Mouse (Mus musculus) bone marrow macrophage, adult 2 months (primary cell): ENCODE results near the gene Vwa7.

Experiments used
- CTCF ChIP-seq: IDR thresholded peaks from 2 replicates; pipeline ENCODE4 v1.5.1; 2012; ENCODE audit warnings: low read depth, mild to moderate bottlenecking, low read length, moderate library complexity
- POLR2A ChIP-seq: IDR thresholded peaks from 2 replicates; pipeline ENCODE4 v1.6.1; 2012; ENCODE audit warnings: mild to moderate bottlenecking, low read depth, low read length, borderline replicate concordance

DNA sequence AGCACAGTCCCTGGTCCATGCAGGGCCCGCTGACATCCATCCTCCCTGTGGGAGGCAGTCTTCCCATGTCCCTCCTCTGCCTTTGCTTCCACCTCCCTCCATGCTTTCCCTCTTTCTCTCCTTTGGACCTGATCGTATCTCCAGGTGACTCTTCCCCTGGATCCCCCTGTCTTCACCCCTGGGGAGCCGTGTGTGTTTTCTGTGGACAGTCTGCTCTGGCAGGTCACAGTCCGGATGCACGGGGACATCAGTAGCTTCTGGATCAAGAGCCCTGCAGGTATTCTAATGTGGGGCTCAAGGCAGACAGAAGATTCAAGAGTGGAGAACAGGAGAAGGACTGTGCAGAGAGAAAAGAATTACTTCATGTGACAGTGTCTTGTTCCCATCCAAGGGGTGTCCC is 6.8 kb downstream of the Vwa7 start:
- TF ChIP-seq CTCF: no peak
- no peak for TF ChIP-seq POLR2A
